Mouse (Mus musculus) E14TG2a.4 (cell line): ENCODE data around the gene Dnajc3.

Experiments used
- H3K27me3 ChIP-seq: 2 replicates; pipeline ENCODE4 v1.6.1; 2014; ENCODE audit warnings: low read length, control low read depth; ENCODE audit not compliant: insufficient read depth
- H3K36me3 ChIP-seq: 2 replicates; pipeline ENCODE4 v1.6.1; 2014; ENCODE audit warnings: low read length, control low read depth; ENCODE audit not compliant: insufficient read depth
- H3K4me1 ChIP-seq: replicated peaks from 2 replicates; pipeline ENCODE4 v1.6.1; 2014; ENCODE audit warnings: low read depth, low read length, control low read depth
- H3K4me3 ChIP-seq: replicated peaks from 2 replicates; pipeline ENCODE4 v1.5.1; 2014; ENCODE audit warnings: mild to moderate bottlenecking, low read length
- H3K9me3 ChIP-seq: 2 replicates; pipeline ENCODE4 v1.6.1; 2014; ENCODE audit warnings: low read length, control low read depth
- CTCF ChIP-seq: conservative IDR thresholded peaks from 2 replicates; pipeline ENCODE4 v1.5.1; 2014; ENCODE audit warnings: low read length
- NANOG ChIP-seq: IDR thresholded peaks from 2 replicates; pipeline ENCODE4 v1.6.1; 2014; ENCODE audit warnings: borderline replicate concordance, low read length, mixed read lengths
- POU5F1 ChIP-seq: IDR thresholded peaks from 2 replicates; pipeline ENCODE4 v1.6.1; 2014; ENCODE audit warnings: low read length, borderline replicate concordance

Gene Dnajc3

GRCm38 (mm10) chr14:118936952-118937351 lies 824 bp upstream of the Dnajc3 start:
- peaks cover 24% of the 10 kb centered on the region for H3K4me1 ChIP-seq
- peaks cover 21% of the 10 kb centered on the region for H3K27me3 ChIP-seq
- H3K36me3 ChIP-seq = no peaks in the 10 kb centered on the region
- peak overlapping the region; percentile 99 for H3K4me3 ChIP-seq
- H3K9me3 ChIP-seq = no peaks in the 10 kb centered on the region
- TF ChIP-seq CTCF = no peak
- no peak for TF ChIP-seq NANOG
- no peak for TF ChIP-seq POU5F1

GRCm38 (mm10) chr14:118938551-118938950 lies 775 bp downstream of the Dnajc3 start:
- H3K4me3 ChIP-seq = peak overlapping the region; percentile 99
- TF ChIP-seq CTCF (no peak), POU5F1 (no peak), NANOG (no peak)
- H3K4me1 ChIP-seq = peaks cover 25% of the 10 kb centered on the region
- H3K36me3 ChIP-seq = no peaks in the 10 kb centered on the region
- H3K27me3 ChIP-seq = peaks cover 21% of the 10 kb centered on the region
- H3K9me3 ChIP-seq = no peaks in the 10 kb centered on the region

GRCm38 (mm10) chr14:118940796-118941495 lies 3.2 kb downstream of the Dnajc3 start:
- Histone ChIP-seq H3K4me3 (no peak overlapping the region), H3K27me3 (peaks cover 16% of the 10 kb centered on the region), H3K36me3 (no peaks in the 10 kb centered on the region), H3K9me3 (no peaks in the 10 kb centered on the region), H3K4me1 (peaks cover 23% of the 10 kb centered on the region)
- no peak for TF ChIP-seq NANOG
- TF ChIP-seq CTCF = no peak
- TF ChIP-seq POU5F1 = no peak

GRCm38 (mm10) chr14:118942076-118942475 lies 4.3 kb downstream of the Dnajc3 start:
- peaks cover 17% of the 10 kb centered on the region for H3K4me1 ChIP-seq
- H3K27me3 ChIP-seq = peaks cover 6% of the 10 kb centered on the region; the same call in 1 of the 2 replicates
- peak overlapping the region; percentile 49; the same call in 1 of the 2 replicates for H3K4me3 ChIP-seq
- no peaks in the 10 kb centered on the region for H3K36me3 ChIP-seq
- TF ChIP-seq NANOG (no peak), POU5F1 (no peak), CTCF (no peak)
- no peaks in the 10 kb centered on the region for H3K9me3 ChIP-seq

GRCm38 (mm10) chr14:118944702-118945101 lies 6.9 kb downstream of the Dnajc3 start:
- peaks cover 16% of the 10 kb centered on the region for H3K4me1 ChIP-seq
- TF ChIP-seq CTCF (no peak), POU5F1 (no peak), NANOG (no peak)
- no peaks in the 10 kb centered on the region for H3K9me3 ChIP-seq

GRCm38 (mm10) chr14:118948841-118949240 lies 11.1 kb downstream of the Dnajc3 start:
- TF ChIP-seq NANOG (no peak), POU5F1 (no peak), CTCF (no peak)

More at GRCm38 (mm10) chr14:118944702-118945101, 6.9 kb downstream of the Dnajc3 start:
- H3K27me3 ChIP-seq = 0 out of 2 replicates have a peak, but pooled peaks cover under 1% of the 10 kb centered on the region
- no peaks in the 10 kb centered on the region for H3K36me3 ChIP-seq
- no peak overlapping the region for H3K4me3 ChIP-seq

GRCm38 (mm10) chr14:118951912-118952583 lies 14.3 kb downstream of the Dnajc3 start:
- Histone ChIP-seq H3K36me3 (peaks cover 10% of the 10 kb centered on the region), H3K4me1 (peaks cover 23% of the 10 kb centered on the region)
- TF ChIP-seq CTCF (no peak), POU5F1 (no peak), NANOG (no peak)

More at GRCm38 (mm10) chr14:118948841-118949240, 11.1 kb downstream of the Dnajc3 start:
- 0 out of 2 replicates have a peak, but pooled peaks cover 4% of the 10 kb centered on the region for H3K36me3 ChIP-seq
- H3K9me3 ChIP-seq = no peaks in the 10 kb centered on the region
- H3K4me3 ChIP-seq = no peak overlapping the region
- H3K4me1 ChIP-seq = peaks cover 18% of the 10 kb centered on the region
- no peaks in the 10 kb centered on the region for H3K27me3 ChIP-seq

GRCm38 (mm10) chr14:118958010-118958409 lies 20.2 kb downstream of the Dnajc3 start:
- Histone ChIP-seq H3K36me3 (peaks cover 58% of the 10 kb centered on the region), H3K4me3 (no peak overlapping the region), H3K9me3 (no peaks in the 10 kb centered on the region), H3K27me3 (no peaks in the 10 kb centered on the region), H3K4me1 (peaks cover 11% of the 10 kb centered on the region; the same call in 1 of the 2 replicates)
- no peak for TF ChIP-seq POU5F1
- no peak for TF ChIP-seq NANOG
- TF ChIP-seq CTCF = no peak

More at GRCm38 (mm10) chr14:118951912-118952583, 14.3 kb downstream of the Dnajc3 start:
- Histone ChIP-seq H3K9me3 (no peaks in the 10 kb centered on the region), H3K4me3 (no peak overlapping the region), H3K27me3 (no peaks in the 10 kb centered on the region)
